Mouse (Mus musculus) hindbrain, embryonic 16.5 days (tissue): ENCODE measurements around the gene Hist2h3c1. TPM values are rescaled to one million over a fixed set of nuclear protein-coding genes. Genes with fewer than 3 reads are reported as not detected.
"Not testable (repeated sequence)": the region's sequence is repeated elsewhere in the genome, so short reads cannot be mapped to it uniquely, and the experiment has no call there.

Source experiments
- ATAC-seq: fragments of 200-750 bp; cut with Nextera tagmentation; 2 replicates; pipeline ENCODE4 v1.8.0; 2017; ENCODE audit warnings: moderate TSS enrichment, moderate library complexity
- H3K27ac ChIP-seq: fragments of 300-500 bp; sonication (generic); 2 replicates; pipeline ENCODE4 v1.5.1; 2014; ENCODE audit warnings: low read depth, mild to moderate bottlenecking, control low read depth, low read length, moderate library complexity
- H3K27me3 ChIP-seq: fragments of 300-500 bp; sonication (generic); replicated peaks from 2 replicates; pipeline ENCODE4 v1.6.1; 2014; ENCODE audit warnings: low read length; ENCODE audit not compliant: control insufficient read depth, insufficient read depth
- H3K36me3 ChIP-seq: fragments of 300-500 bp; sonication (generic); 2 replicates; pipeline ENCODE4 v1.6.1; 2014; ENCODE audit warnings: mild to moderate bottlenecking, low read length, moderate library complexity, mixed read lengths; ENCODE audit not compliant: control insufficient read depth, insufficient read depth
- H3K4me1 ChIP-seq: fragments of 300-500 bp; sonication (generic); 2 replicates; pipeline ENCODE4 v1.6.1; 2014; ENCODE audit warnings: low read depth, low read length; ENCODE audit not compliant: control insufficient read depth, insufficient read depth
- H3K4me2 ChIP-seq: fragments of 300-500 bp; sonication (generic); 2 replicates; pipeline ENCODE4 v1.6.1; 2014; ENCODE audit warnings: mild to moderate bottlenecking, low read length, control low read depth, moderate library complexity
- H3K4me3 ChIP-seq: fragments of 300-500 bp; sonication (generic); 2 replicates; pipeline ENCODE4 v1.5.1; 2014; ENCODE audit warnings: mild to moderate bottlenecking, low read length, control low read depth, moderate library complexity
- H3K9ac ChIP-seq: fragments of 300-500 bp; sonication (generic); 2 replicates; pipeline ENCODE4 v1.6.1; 2014; ENCODE audit warnings: low read depth, mild to moderate bottlenecking, control low read depth, low read length, moderate library complexity
- H3K9me3 ChIP-seq: fragments of 300-500 bp; sonication (generic); 2 replicates; pipeline ENCODE4 v1.6.1; 2014; ENCODE audit warnings: mild to moderate bottlenecking, low read length, moderate library complexity; ENCODE audit not compliant: control insufficient read depth
- WGBS: fragments of 180-500 bp; shearing (Covaris S2); extraction: QIAGEN DNeasy Blood & Tissue Kit; methylation state at CpG from one replicate; pipeline ENCODE4 v1.1.7; 2014; 5-methylcytosine and 5-hydroxymethylcytosine counted together
- polyA plus RNA-seq: library from polyadenylated mRNA; unstranded; fragments of >200 nt; fragmentation: Nextera tagmentation; extraction: Ambion mirVana; gene quantifications from 2 replicates; pipeline ENCODE4 v1.2.1, GENCODE M21; 2015

Gene Hist2h3c1
- polyA plus RNA-seq, 1 experiment from 2014 or later: 0.21 TPM

GRCm38 (mm10) chr3:96220131-96220764 is 26.2 kb upstream of the Hist2h3c1 start:
- H3K4me2 ChIP-seq: peak overlapping the region; percentile 77
- peak overlapping the region; percentile 60 for H3K4me3 ChIP-seq
- H3K27me3 ChIP-seq, H3K9me3 ChIP-seq, H3K36me3 ChIP-seq: not testable (repeated sequence)
- H3K9ac ChIP-seq: peak overlapping the region; percentile 77
- H3K4me1 ChIP-seq: peaks cover 21% of the 10 kb centered on the region
- WGBS: under 1% methylated on average over 21 of the region's 47 CpGs
- peak; percentile 7 for ATAC-seq
- H3K27ac ChIP-seq: peak overlapping the region; percentile 95

GRCm38 (mm10) chr3:96220765-96221639 is 25.5 kb upstream of the Hist2h3c1 start, which contains the start of the genes Hist2h2ac and Hist2h2be:
Gene Hist2h2ac (minus strand): TSS chr3:96220880.
Gene Hist2h2be (plus strand): TSS chr3:96221119.
- Histone ChIP-seq H3K4me3 (peak within 1 kb of the TSS; percentile 60), H3K9ac (peak within 1 kb of the TSS; percentile 77), H3K9me3 (no peaks in the 10 kb centered on the region), H3K4me2 (peak within 1 kb of the TSS; percentile 77), H3K27ac (peak within 1 kb of the TSS; percentile 95), H3K4me1 (peaks cover 21% of the 10 kb centered on the region), H3K27me3 (no peaks in the 10 kb centered on the region), H3K36me3 (no peaks in the 10 kb centered on the region)
- WGBS: under 1% methylated on average over 43 of the region's 43 CpGs
- peak; percentile 89 for ATAC-seq

- no peaks in the 10 kb centered on the region for H3K27me3 ChIP-seq
- H3K9me3 ChIP-seq: no peaks in the 10 kb centered on the region
- H3K4me2 ChIP-seq: peak overlapping the region; percentile 77
- H3K4me3 ChIP-seq: peak overlapping the region; percentile 60
- WGBS: 22% methylated on average over 9 of the region's 9 CpGs
- H3K27ac ChIP-seq: peak overlapping the region; percentile 95
- ATAC-seq: no peak
- peak overlapping the region; percentile 67 for H3K9ac ChIP-seq
- peaks cover 21% of the 10 kb centered on the region for H3K4me1 ChIP-seq
- H3K36me3 ChIP-seq: no peaks in the 10 kb centered on the region
These were observed 24.8 kb upstream of the Hist2h3c1 start for GRCm38 (mm10) chr3:96221640-96222038.

- Histone ChIP-seq H3K4me3 (no peak overlapping the region), H3K9ac (no peak overlapping the region), H3K4me1 (peaks cover 21% of the 10 kb centered on the region), H3K27me3 (no peaks in the 10 kb centered on the region), H3K4me2 (peak overlapping the region; percentile 8; the same call in 1 of the 2 replicates), H3K27ac (no peak overlapping the region), H3K36me3 (no peaks in the 10 kb centered on the region), H3K9me3 (no peaks in the 10 kb centered on the region)
- WGBS: 84% methylated on average over 4 of the region's 4 CpGs
- no peak for ATAC-seq
These were observed 23.7 kb upstream of the Hist2h3c1 start for GRCm38 (mm10) chr3:96222774-96223173.

GRCm38 (mm10) chr3:96225421-96225820 is 21.1 kb upstream of the Hist2h3c1 start:
- no peak overlapping the region for H3K4me2 ChIP-seq
- no peaks in the 10 kb centered on the region for H3K27me3 ChIP-seq
- H3K4me1 ChIP-seq: peaks cover 15% of the 10 kb centered on the region
- ATAC-seq: no peak
- H3K9ac ChIP-seq: no peak overlapping the region
- no peak overlapping the region for H3K4me3 ChIP-seq
- H3K36me3 ChIP-seq: no peaks in the 10 kb centered on the region
- no peak overlapping the region for H3K27ac ChIP-seq
- H3K9me3 ChIP-seq: no peaks in the 10 kb centered on the region
- 10% methylated on average over 2 of the region's 2 CpGs for WGBS

- no peak overlapping the region for H3K4me2 ChIP-seq
- ATAC-seq: no peak
- no peaks in the 10 kb centered on the region for H3K9me3 ChIP-seq
- H3K9ac ChIP-seq: no peak overlapping the region
- H3K27me3 ChIP-seq: no peaks in the 10 kb centered on the region
- peaks cover 8% of the 10 kb centered on the region for H3K4me1 ChIP-seq
- WGBS: 72% methylated on average over 8 of the region's 8 CpGs
- H3K36me3 ChIP-seq: no peaks in the 10 kb centered on the region
- no peak overlapping the region for H3K4me3 ChIP-seq
- H3K27ac ChIP-seq: no peak overlapping the region
These were observed 19.5 kb upstream of the Hist2h3c1 start for GRCm38 (mm10) chr3:96226695-96227648.

GRCm38 (mm10) chr3:96228828-96229227 is 17.7 kb upstream of the Hist2h3c1 start:
- no peaks in the 10 kb centered on the region for H3K27me3 ChIP-seq
- H3K4me3 ChIP-seq: no peak overlapping the region
- H3K4me1 ChIP-seq: no peaks in the 10 kb centered on the region
- H3K4me2 ChIP-seq: no peak overlapping the region
- ATAC-seq: no peak
- no peaks in the 10 kb centered on the region for H3K36me3 ChIP-seq
- no peaks in the 10 kb centered on the region for H3K9me3 ChIP-seq
- H3K27ac ChIP-seq: no peak overlapping the region
- WGBS: 83% methylated on average over 2 of the region's 2 CpGs
- no peak overlapping the region for H3K9ac ChIP-seq

- Histone ChIP-seq H3K36me3 (no peaks in the 10 kb centered on the region), H3K4me2 (no peak overlapping the region), H3K27me3 (no peaks in the 10 kb centered on the region), H3K9ac (no peak overlapping the region), H3K27ac (no peak overlapping the region), H3K9me3 (no peaks in the 10 kb centered on the region), H3K4me3 (no peak overlapping the region), H3K4me1 (no peaks in the 10 kb centered on the region)
- no peak for ATAC-seq
- 79% methylated on average over 2 of the region's 2 CpGs for WGBS
These were observed 16.1 kb upstream of the Hist2h3c1 start for GRCm38 (mm10) chr3:96230404-96230803.
